Mouse (Mus musculus): ENCODE data around the gene Cadps. TPM values are rescaled to one million over a fixed set of nuclear protein-coding genes. Genes with fewer than 3 reads are reported as not detected.

Cadps gene
- total and polyA plus RNA-seq, 3 experiments, result 0.04 to 0.07 TPM; not detected in 1

- H3K4me2 ChIP-seq (ENCODE audit: insufficient read depth, low read depth, poor library complexity, severe bottlenecking), result no peak overlapping the region
- in situ Hi-C loops (cut with MboI; ENCODE audit: low pct_ligation_motif_present, low pct_unique_long_range_greater_than_20kb, low sequenced_read_pairs), result no loop called here
- H3K4me3 ChIP-seq (replicated peaks in 1 of 3; ENCODE audit: low read depth in 2 of 3, low read length in 2 of 3, poor library complexity in 1 of 3), result no peak overlapping the region
- DNase-seq (ENCODE audit: extremely low read depth), result no peak
- no peak for TF ChIP-seq MAZ (IDR thresholded peaks at IDR 0.05; ENCODE audit: low read depth, low read length)
- no peak for TF ChIP-seq MAX (IDR thresholded peaks at IDR 0.05; ENCODE audit: low read length)
- TF ChIP-seq JUND (conservative IDR thresholded peaks at IDR 0.05; ENCODE audit: low read depth, low read length), result no peak
- no peak for TF ChIP-seq ZNF384 (IDR thresholded peaks at IDR 0.05; ENCODE audit: low read depth, low read length)
- TF ChIP-seq TCF12 (IDR thresholded peaks at IDR 0.05; ENCODE audit: low read depth, low read length), result no peak
- no peak for TF ChIP-seq CHD2 (IDR thresholded peaks at IDR 0.05; ENCODE audit: low read length)
- no peak for TF ChIP-seq CTCF (conservative IDR thresholded peaks at IDR 0.05 in 1 of 2, IDR thresholded peaks at IDR 0.05 in 1 of 2; ENCODE audit: low read depth in 2 of 2, low read length in 2 of 2)
- no peak for TF ChIP-seq ELF1 (IDR thresholded peaks at IDR 0.05; ENCODE audit: low read depth, low read length)
- TF ChIP-seq NRF1 (IDR thresholded peaks at IDR 0.05; ENCODE audit: low read depth, low read length), result no peak
- no peak for TF ChIP-seq RCOR1 (conservative IDR thresholded peaks at IDR 0.05; ENCODE audit: low read depth, low read length)
- TF ChIP-seq USF1 (IDR thresholded peaks at IDR 0.05; ENCODE audit: low read depth, low read length), result no peak
- dilution Hi-C loops (cut with MboI; ENCODE audit: extremely low pct_ligation_motif_present, extremely low pct_unique_long_range_greater_than_20kb, low sequenced_read_pairs), result no loop called here
- H3K27me3 ChIP-seq (replicated peaks), result no peaks in the 10 kb centered on the region
- H3K9ac ChIP-seq (ENCODE audit: insufficient read depth, low read depth), result no peak overlapping the region
- no peaks in the 10 kb centered on the region for H3K79me2 ChIP-seq (replicated peaks; ENCODE audit: control insufficient read depth, extremely low read depth, insufficient read depth, poor library complexity, severe bottlenecking)
- H3K9me3 ChIP-seq (replicated peaks; ENCODE audit: low read length), result no peaks in the 10 kb centered on the region
- no peaks in the 10 kb centered on the region for H3K4me1 ChIP-seq (ENCODE audit: control insufficient read depth in 1 of 2, insufficient read depth in 2 of 2)
- no peak overlapping the region for H3K27ac ChIP-seq (ENCODE audit: insufficient read depth, low read depth)
- no peaks in the 10 kb centered on the region for H3K36me3 ChIP-seq (replicated peaks in 1 of 2; ENCODE audit: control insufficient read depth in 1 of 2, insufficient read depth in 1 of 2, low read length in 1 of 2)
Measured at GRCm38 (mm10) chr14:12730979-12731378, 91.9 kb downstream of the Cadps start.

- Histone ChIP-seq H3K36me3 (replicated peaks in 1 of 2; ENCODE audit: control insufficient read depth in 1 of 2, insufficient read depth in 1 of 2, low read length in 1 of 2) (no peaks in the 10 kb centered on the region), H3K9me3 (replicated peaks; ENCODE audit: low read length) (no peaks in the 10 kb centered on the region), H3K9ac (ENCODE audit: insufficient read depth, low read depth) (no peak overlapping the region), H3K4me1 (ENCODE audit: control insufficient read depth in 1 of 2, insufficient read depth in 2 of 2) (no peaks in the 10 kb centered on the region), H3K4me2 (ENCODE audit: insufficient read depth, low read depth, poor library complexity, severe bottlenecking) (no peak overlapping the region), H3K27me3 (replicated peaks) (no peaks in the 10 kb centered on the region), H3K27ac (ENCODE audit: insufficient read depth, low read depth) (no peak overlapping the region), H3K4me3 (replicated peaks in 1 of 3; ENCODE audit: low read depth in 2 of 3, low read length in 2 of 3, poor library complexity in 1 of 3) (no peak overlapping the region), H3K79me2 (replicated peaks; ENCODE audit: control insufficient read depth, extremely low read depth, insufficient read depth, poor library complexity, severe bottlenecking) (no peaks in the 10 kb centered on the region)
- TF ChIP-seq MXI1 (IDR thresholded peaks at IDR 0.05; ENCODE audit: low read depth, low read length) (no peak), CHD2 (IDR thresholded peaks at IDR 0.05; ENCODE audit: low read length) (no peak), MAZ (IDR thresholded peaks at IDR 0.05; ENCODE audit: low read depth, low read length) (no peak), POLR2AphosphoS2 (IDR thresholded peaks at IDR 0.05; ENCODE audit: low read depth, low read length) (no peak), JUN (IDR thresholded peaks at IDR 0.05; ENCODE audit: insufficient read depth, low read depth, low read length) (no peak), EP300 (IDR thresholded peaks at IDR 0.05; ENCODE audit: low read length) (no peak), POLR2A (IDR thresholded peaks at IDR 0.05; ENCODE audit: low read depth, low read length) (no peak), E2F4 (IDR thresholded peaks at IDR 0.05; ENCODE audit: insufficient replicate concordance, low read depth, low read length) (no peak)
- dilution Hi-C loops (cut with MboI; ENCODE audit: extremely low pct_ligation_motif_present, extremely low pct_unique_long_range_greater_than_20kb, low sequenced_read_pairs), result no loop called here
- in situ Hi-C loops (cut with MboI; ENCODE audit: low pct_ligation_motif_present, low pct_unique_long_range_greater_than_20kb, low sequenced_read_pairs), result no loop called here
- DNase-seq (ENCODE audit: extremely low read depth), result no peak
Measured at GRCm38 (mm10) chr14:12722452-12723194, 100.3 kb downstream of the Cadps start.
